Mouse (Mus musculus) brain, embryonic 14.5 days (tissue): ENCODE data around the gene Pigc.

ENCODE experiments used
- CTCF ChIP-seq: fragments of 200-500 bp; IDR thresholded peaks from 2 replicates; pipeline ENCODE4 v1.5.1; 2012; ENCODE audit warnings: inconsistent platforms, mild to moderate bottlenecking, moderate library complexity, borderline replicate concordance; ENCODE audit not compliant: insufficient read depth, insufficient read length; ENCODE audit errors: extremely low read depth
- POLR2A ChIP-seq: fragments of 200-500 bp; IDR thresholded peaks from 2 replicates; pipeline ENCODE4 v1.6.1; 2012; ENCODE audit warnings: mild to moderate bottlenecking, inconsistent platforms, borderline replicate concordance; ENCODE audit not compliant: poor library complexity, insufficient read depth, insufficient read length, severe bottlenecking; ENCODE audit errors: extremely low read depth

GRCm38 (mm10) chr1:161992389-161992788 lies 23.4 kb downstream of the Pigc start:
- TF ChIP-seq CTCF (no peak), POLR2A (no peak)
